Mouse (Mus musculus) CH12.LX (cell line): ENCODE measurements at regions not wholly inside any gene's neighbourhood (a gene's known extent, or its start where the extent isn't known, plus 50 kb on each side); places are given as distances from the start of the nearest gene placed in this dataset.

Source experiments
- BHLHE40 ChIP-seq: IDR thresholded peaks from 2 replicates; pipeline ENCODE4 v1.6.1; 2011; ENCODE audit warnings: mild to moderate bottlenecking, low read depth, low read length, improper control_type of control experiment
- CTCF ChIP-seq, 2 experiments: IDR thresholded peaks in 1 of 2; conservative IDR thresholded peaks in 1 of 2; 2 replicates each; pipeline ENCODE4 v1.5.1; 2011 to 2012; ENCODE audit warnings: low read depth in 2 of 2, low read length in 2 of 2, improper control_type of control experiment in 1 of 2, inconsistent platforms in 1 of 2, mild to moderate bottlenecking in 1 of 2, moderate library complexity in 1 of 2
- EP300 ChIP-seq: IDR thresholded peaks from 2 replicates; pipeline ENCODE4 v1.6.1; 2011; ENCODE audit warnings: low read length, improper control_type of control experiment
- JUND ChIP-seq: conservative IDR thresholded peaks from 2 replicates; pipeline ENCODE4 v1.6.1; 2011; ENCODE audit warnings: low read depth, low read length, improper control_type of control experiment
- MAZ ChIP-seq: IDR thresholded peaks from 2 replicates; pipeline ENCODE4 v1.6.1; 2012; ENCODE audit warnings: low read depth, mild to moderate bottlenecking, inconsistent platforms, low read length, improper control_type of control experiment, moderate library complexity
- MXI1 ChIP-seq: IDR thresholded peaks from 2 replicates; pipeline ENCODE4 v1.6.1; 2011; ENCODE audit warnings: mild to moderate bottlenecking, low read depth, low read length, improper control_type of control experiment
- POLR2A ChIP-seq: IDR thresholded peaks from 2 replicates; pipeline ENCODE4 v1.6.1; 2011; ENCODE audit warnings: low read depth, mild to moderate bottlenecking, improper control_type of control experiment, low read length
- TCF12 ChIP-seq: IDR thresholded peaks from 2 replicates; pipeline ENCODE4 v1.6.1; 2014; ENCODE audit warnings: low read depth, mild to moderate bottlenecking, inconsistent platforms, low read length, improper control_type of control experiment
- USF1 ChIP-seq: IDR thresholded peaks from 2 replicates; pipeline ENCODE4 v1.6.1; 2014; ENCODE audit warnings: low read depth, mild to moderate bottlenecking, inconsistent platforms, low read length, improper control_type of control experiment
- ZKSCAN1 ChIP-seq: IDR thresholded peaks from 2 replicates; pipeline ENCODE4 v1.6.1; 2012; ENCODE audit warnings: low read depth, inconsistent platforms, low read length, improper control_type of control experiment, borderline replicate concordance
- ZMIZ1 ChIP-seq: IDR thresholded peaks from 2 replicates; pipeline ENCODE4 v1.6.1; 2012; ENCODE audit warnings: low read depth, mild to moderate bottlenecking, inconsistent platforms, low read length, improper control_type of control experiment
- ZNF384 ChIP-seq: IDR thresholded peaks from 2 replicates; pipeline ENCODE4 v1.6.1; 2012; ENCODE audit warnings: low read depth, low read length, improper control_type of control experiment, inconsistent platforms

GRCm38 (mm10) chr5:106119584-106119983, 243.2 kb downstream of the Zfp326 start:
- TF ChIP-seq BHLHE40 (no peak), MAZ (no peak), TCF12 (no peak), POLR2A (no peak), MXI1 (no peak), EP300 (no peak), ZKSCAN1 (no peak), CTCF (conservative IDR thresholded peaks at IDR 0.05 in 1 of 2, IDR thresholded peaks at IDR 0.05 in 1 of 2; ENCODE audit: low read depth in 2 of 2, low read length in 2 of 2) (no peak), JUND (no peak), ZNF384 (no peak), ZMIZ1 (no peak), USF1 (no peak)
